In the genomic region with DNA sequence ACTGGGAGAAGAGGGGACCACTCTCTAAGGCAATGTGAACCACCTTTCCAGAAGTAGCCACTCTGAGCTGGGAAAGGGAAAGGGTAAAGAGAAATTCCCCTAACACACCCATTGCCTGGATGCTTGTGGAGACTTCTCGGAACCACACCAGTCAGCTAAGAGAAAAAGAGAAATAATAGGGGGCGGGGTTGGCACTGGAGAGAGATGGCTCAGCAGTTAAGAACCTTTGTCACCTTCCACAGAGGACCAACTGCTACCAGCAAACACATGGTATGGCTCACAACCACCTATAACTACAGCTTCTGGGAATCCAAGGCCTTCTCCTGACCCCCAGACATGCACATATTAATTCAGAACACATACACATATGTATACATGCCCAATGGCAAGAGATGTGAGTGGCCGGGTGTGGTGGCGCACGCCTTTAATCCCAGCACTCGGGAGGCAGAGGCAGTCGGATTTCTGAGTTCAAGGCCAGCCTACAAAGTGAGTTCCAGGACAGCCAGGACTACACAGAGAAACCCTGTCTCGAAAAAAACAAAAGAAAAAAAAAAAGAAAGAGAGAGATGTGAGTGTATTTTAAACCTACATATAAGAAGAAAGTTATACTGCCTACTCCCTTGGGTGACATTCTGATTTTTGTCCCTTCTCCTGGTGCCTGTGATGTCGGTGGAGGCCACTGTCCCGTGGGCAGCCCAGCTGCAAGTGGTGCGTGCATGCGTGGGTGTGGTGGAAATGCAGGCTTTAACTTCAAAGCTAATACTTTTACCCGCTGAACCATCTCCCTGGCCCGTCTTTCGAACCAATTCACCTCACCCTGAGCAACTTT, we compare ENCODE assay signal across 9 mouse cellular contexts. TPM values are rescaled to one million over a fixed set of nuclear protein-coding genes. Genes with fewer than 3 reads are reported as not detected.
DNase-seq lines count a peak whose midpoint lies in the region; ATAC-seq lines count a peak whose summit lies in the region.
"Had no signal": no experiment of that assay in that cellular context is flagged by ENCODE, and none has a peak within 500 bp of the region (broad histone marks: within the 10 kb centered on the region; RNA-seq: fewer than 3 reads in every experiment).

No protein-coding gene starts in this region.

- H3K9ac ChIP-seq in heart, embryonic 13.5 days: peak overlapping the region; percentile 80
- H3K9ac ChIP-seq in heart, embryonic 16.5 days (ENCODE audit: low read length): peak overlapping the region; percentile 77

- DNase-seq in heart, postnatal 10 days: no peak
- peak; percentile 39 for DNase-seq in lung, postnatal 25 days (ENCODE audit: low spot score)
- no peak for DNase-seq in adrenal gland, adult 18-20 months (ENCODE audit: low spot score in 2 of 2)
- DNase-seq in cerebellum, postnatal 25 days: no peak
- no peak for DNase-seq in right cerebral cortex, postnatal 10 days (ENCODE audit: low spot score in 2 of 2)

- intact Hi-C loops in heart, postnatal 10 days (cut with DNase I): no loop called here

- ATAC-seq in heart, embryonic 13.5 days (ENCODE audit: extremely low read depth, insufficient number of reproducible peaks, low FRiP score, low TSS enrichment): no peak
- ATAC-seq in CD4-positive, CD25-positive, alpha-beta regulatory T cell, adult 4 months: peak; percentile 21
- no peak for ATAC-seq in heart, embryonic 16.5 days (replicated peaks; ENCODE audit: extremely low read depth, insufficient read depth, low FRiP score)
- ATAC-seq: Patski had no signal

- 68% methylated on average over 15 of the region's 15 CpGs for WGBS in heart, embryonic 13.5 days
- 72% methylated on average over 15 of the region's 15 CpGs for WGBS in heart, embryonic 16.5 days

- peak overlapping the region; percentile 80 for H3K4me2 ChIP-seq in heart, embryonic 13.5 days
- H3K4me2 ChIP-seq in heart, embryonic 16.5 days (ENCODE audit: low read depth, low read length): peak overlapping the region; percentile 95

- H3K27me3 ChIP-seq in heart, embryonic 13.5 days (replicated peaks): peaks cover 21% of the 10 kb centered on the region; the same call in 1 of the 2 replicates
- no peaks in the 10 kb centered on the region for H3K27me3 ChIP-seq in heart, embryonic 16.5 days (ENCODE audit: control insufficient read depth, insufficient read depth, low read length)

- peak overlapping the region; percentile 68 for H3K4me3 ChIP-seq in heart, embryonic 13.5 days
- H3K4me3 ChIP-seq in heart, embryonic 16.5 days (ENCODE audit: low read length): peak overlapping the region; percentile 70

- H3K27ac ChIP-seq in heart, embryonic 13.5 days (replicated peaks): no peak overlapping the region
- peak overlapping the region; percentile 83 for H3K27ac ChIP-seq in heart, embryonic 16.5 days (ENCODE audit: low read length)

- H3K4me1 ChIP-seq in heart, embryonic 13.5 days: peaks cover 19% of the 10 kb centered on the region
- peaks cover 13% of the 10 kb centered on the region for H3K4me1 ChIP-seq in heart, embryonic 16.5 days (ENCODE audit: control insufficient read depth, insufficient read depth, low read length)

- H3K9me3 ChIP-seq in heart, embryonic 13.5 days: no peaks in the 10 kb centered on the region
- no peaks in the 10 kb centered on the region for H3K9me3 ChIP-seq in heart, embryonic 16.5 days (replicated peaks; ENCODE audit: control insufficient read depth, low read length)

- H3K36me3 ChIP-seq in heart, embryonic 13.5 days: peaks cover 6% of the 10 kb centered on the region
- no peaks in the 10 kb centered on the region for H3K36me3 ChIP-seq in heart, embryonic 16.5 days (ENCODE audit: control insufficient read depth, insufficient read depth)

RNA-seq across cellular contexts. Expression of gene Apobec3, which starts 1.8 kb away (rescaled TPM):
- 13.5 and 13.9 TPM in 2 replicates for polyA plus RNA-seq in heart, embryonic 13.5 days (2015; fragmentation: Nextera tagmentation; extraction: Ambion mirVana)
- total RNA-seq in heart, postnatal 10 days (2021): 10 to 100 TPM; 11.2 to 11.7 TPM
- 100 to 1,000 TPM; 560 to 705 TPM for polyA plus RNA-seq in CD4-positive, CD25-positive, alpha-beta regulatory T cell, adult 4 months (2017; shearing (Covaris generic))
- polyA plus RNA-seq in heart, embryonic 16.5 days (2015; fragmentation: Nextera tagmentation; extraction: Ambion mirVana): 25.1 and 40.7 TPM in 2 replicates
- total RNA-seq in adrenal gland, adult 18-20 months (2021): 10 to 100 TPM; 12.8 to 13.0 TPM

RNA-seq across cellular contexts. Expression of gene Cbx6, which starts 58.7 kb away (rescaled TPM):
- 48.6 and 49.5 TPM in 2 replicates for polyA plus RNA-seq in heart, embryonic 13.5 days (2015; fragmentation: Nextera tagmentation; extraction: Ambion mirVana)
- total RNA-seq in heart, postnatal 10 days (2021): 10 to 100 TPM; 40.7 to 48.7 TPM
- 10 to 100 TPM in 1 of 2 experiments, 1 to 10 TPM in 1; 9.2 to 14.5 TPM for polyA plus RNA-seq in CD4-positive, CD25-positive, alpha-beta regulatory T cell, adult 4 months (2017; shearing (Covaris generic))
- 57.0 and 59.0 TPM in 2 replicates for polyA plus RNA-seq in heart, embryonic 16.5 days (2015; fragmentation: Nextera tagmentation; extraction: Ambion mirVana)
- total RNA-seq in adrenal gland, adult 18-20 months (2021): 10 to 100 TPM; 41.0 to 43.1 TPM

RNA-seq across cellular contexts. Expression of gene Npcd, which starts 59.2 kb away (rescaled TPM):
- not detected in 2 replicates for polyA plus RNA-seq in heart, embryonic 13.5 days (2015; fragmentation: Nextera tagmentation; extraction: Ambion mirVana)
- 1 to 10 TPM in 1 of 2 experiments, under 1 TPM in 1; 0.74 to 1.8 TPM for total RNA-seq in heart, postnatal 10 days (2021)
- not detected for polyA plus RNA-seq in CD4-positive, CD25-positive, alpha-beta regulatory T cell, adult 4 months (2017; shearing (Covaris generic))
- not detected in 2 replicates for polyA plus RNA-seq in heart, embryonic 16.5 days (2015; fragmentation: Nextera tagmentation; extraction: Ambion mirVana)
- total RNA-seq in adrenal gland, adult 18-20 months (2021): under 1 TPM; 0.32 to 0.89 TPM

Comparison
In these comparisons a context has a peak if more than half of its experiments do, and no peak if none do; other contexts are left out.
1. RNA of gene Apobec3, which starts 1.8 kb away (polyA plus RNA-seq): 560 to 705 TPM in CD4-positive, CD25-positive, alpha-beta regulatory T cell, adult 4 months; 25.1 to 40.7 TPM in heart, embryonic 16.5 days and 13.5 to 13.9 TPM in heart, embryonic 13.5 days; every median in the first group is over 10 times any median in the second.